Mouse (Mus musculus): Measurements from ENCODE around the gene Nop14.

DNA sequence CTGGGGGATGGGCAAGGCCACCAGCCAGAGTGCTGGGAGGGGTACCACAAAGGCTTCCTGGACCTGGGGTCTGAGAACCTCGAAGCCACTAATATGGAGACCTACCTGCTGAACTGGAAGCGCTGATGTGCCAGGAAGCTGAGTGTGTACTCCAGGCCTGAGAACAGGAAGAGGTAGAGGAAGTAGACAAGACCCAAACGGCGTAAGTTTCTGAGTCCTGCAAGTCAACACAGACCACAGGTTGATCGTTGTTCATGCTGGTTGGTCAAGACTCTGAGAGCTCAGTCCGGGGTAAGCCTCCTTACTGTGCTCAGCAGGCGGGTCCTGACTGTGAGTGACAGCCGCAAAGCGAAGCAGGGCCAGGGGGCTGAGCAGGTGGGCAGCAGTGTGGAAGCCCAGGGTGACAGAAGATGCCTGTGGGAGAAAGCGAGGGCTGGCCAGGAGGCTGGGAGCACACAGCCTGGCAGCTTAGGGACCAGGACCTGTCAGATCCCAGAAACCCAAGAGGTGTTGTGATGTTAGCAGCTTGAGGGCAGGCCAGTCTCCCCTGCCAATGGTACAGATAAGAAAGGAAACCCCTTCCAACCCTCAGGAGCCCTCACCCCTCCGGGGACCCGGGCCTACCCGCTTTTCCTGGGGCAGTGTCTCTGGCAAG lies 25.1 kb downstream of the Nop14 start:
- no peak for TF ChIP-seq MAFK (IDR thresholded peaks at IDR 0.05; ENCODE audit: insufficient read depth, low read depth, low read length)
- TF ChIP-seq HCFC1 (IDR thresholded peaks at IDR 0.05; ENCODE audit: borderline replicate concordance, insufficient read depth, low read length), result no peak
- TF ChIP-seq ZNF384 (IDR thresholded peaks at IDR 0.05; ENCODE audit: low read depth, low read length), result no peak
